Mouse (Mus musculus) cortical plate, adult 2 months (tissue): ENCODE data around the gene Musk. TPM values are rescaled to one million over a fixed set of nuclear protein-coding genes. Genes with fewer than 3 reads are reported as not detected.

Source experiments
- H3K27ac ChIP-seq: fragments of 200-500 bp; 2 replicates; pipeline ENCODE4 v1.5.1; 2012; ENCODE audit warnings: low read length, control low read depth, inconsistent platforms; ENCODE audit not compliant: insufficient read depth
- H3K4me1 ChIP-seq: fragments of 200-500 bp; 2 replicates; pipeline ENCODE4 v1.6.1; 2011; ENCODE audit warnings: low read length; ENCODE audit not compliant: control insufficient read depth, insufficient read depth
- H3K4me3 ChIP-seq: fragments of 200-500 bp; 2 replicates; pipeline ENCODE4 v1.5.1; 2011; ENCODE audit warnings: mild to moderate bottlenecking, low read length, control low read depth; ENCODE audit not compliant: insufficient read depth
- CTCF ChIP-seq: fragments of 200-500 bp; IDR thresholded peaks from 2 replicates; pipeline ENCODE4 v1.5.1; 2011; ENCODE audit warnings: mild to moderate bottlenecking, control low read depth, low read length; ENCODE audit not compliant: insufficient read depth; ENCODE audit errors: extremely low read depth
- POLR2A ChIP-seq: fragments of 200-500 bp; IDR thresholded peaks from 2 replicates; pipeline ENCODE4 v1.6.1; 2011; ENCODE audit warnings: mild to moderate bottlenecking, low read length, control low read depth; ENCODE audit not compliant: insufficient read depth; ENCODE audit errors: extremely low read depth
- polyA plus RNA-seq: library from polyadenylated mRNA; depleted of rRNA; stranded (reverse); fragments of >200 nt; gene quantifications from 2 replicates; pipeline ENCODE4 v1.2.3, GENCODE M21; 2012; rRNA removed

The Musk gene
- polyA plus RNA-seq, 1 experiment = 0.67 TPM

DNA sequence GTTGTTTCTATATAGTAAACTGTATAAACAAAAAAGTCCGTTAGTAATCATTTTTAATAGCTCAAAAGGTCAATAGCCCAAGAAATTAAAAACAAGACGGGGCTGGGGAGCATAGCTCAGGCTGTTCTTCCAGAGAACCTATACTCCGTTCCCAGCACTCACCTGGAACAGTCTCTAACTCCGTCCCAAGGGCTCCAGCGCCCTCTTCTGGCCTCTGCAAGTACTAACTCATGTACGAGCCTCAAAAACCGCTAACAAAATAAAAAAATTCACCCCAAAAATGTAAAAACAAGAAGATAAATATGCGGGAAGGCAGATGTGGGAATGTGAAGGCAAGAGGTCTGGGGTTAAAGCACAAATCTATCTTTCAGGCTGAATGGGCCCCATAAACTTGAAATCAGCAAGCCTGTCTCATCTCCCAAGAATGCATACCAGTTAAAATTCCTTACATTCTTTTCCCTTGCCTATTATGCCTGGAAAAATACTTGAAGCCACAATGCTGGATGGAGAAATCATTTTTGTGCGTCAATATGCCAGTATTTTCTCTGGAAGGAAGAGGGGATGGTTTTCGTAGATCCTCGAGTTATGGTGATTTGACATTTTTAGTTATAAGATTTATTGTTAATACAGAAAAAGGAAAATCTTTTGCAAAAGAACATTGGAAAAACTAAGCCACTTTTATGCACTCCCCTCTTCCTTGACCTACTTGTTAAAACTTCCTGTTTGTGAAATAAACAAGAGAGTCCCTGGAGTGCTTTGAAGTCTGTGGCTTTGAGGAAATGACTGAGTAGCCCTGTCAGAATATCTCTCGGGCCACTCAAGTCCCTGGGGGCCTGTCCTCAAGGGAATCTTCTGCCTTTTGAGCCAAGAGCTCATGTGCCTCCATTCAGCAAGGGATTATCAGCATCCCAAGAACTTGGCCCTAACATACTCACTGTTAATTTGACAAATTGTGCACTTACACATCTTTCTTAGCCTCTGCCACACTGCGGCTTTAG, 127.7 kb downstream of the Musk start:
- Histone ChIP-seq H3K4me1 (no peaks in the 10 kb centered on the region), H3K27ac (no peak overlapping the region), H3K4me3 (no peak overlapping the region)
- TF ChIP-seq CTCF (no peak), POLR2A (no peak)

DNA sequence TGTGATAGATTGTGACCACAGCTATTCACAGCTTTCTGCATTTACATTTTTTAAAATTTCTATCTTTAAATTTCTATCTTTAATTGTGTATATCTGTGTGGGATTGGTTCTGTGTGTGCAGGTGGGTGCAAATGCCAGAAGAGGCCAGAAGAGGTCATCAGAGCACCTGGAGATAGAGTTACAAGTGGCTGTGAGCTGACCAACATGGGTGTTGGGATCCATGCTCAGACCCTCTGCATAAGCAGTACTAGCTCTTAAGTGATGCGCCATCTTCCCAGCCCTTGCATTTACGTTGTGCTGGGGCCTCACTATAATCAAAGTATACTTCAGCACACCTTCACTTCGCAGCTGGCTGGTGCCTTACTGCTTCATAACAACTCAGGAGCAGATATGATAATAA, 129.8 kb downstream of the Musk start:
- no peaks in the 10 kb centered on the region for H3K4me1 ChIP-seq
- TF ChIP-seq POLR2A = no peak
- TF ChIP-seq CTCF = no peak
- H3K27ac ChIP-seq = no peak overlapping the region
- H3K4me3 ChIP-seq = no peak overlapping the region

DNA sequence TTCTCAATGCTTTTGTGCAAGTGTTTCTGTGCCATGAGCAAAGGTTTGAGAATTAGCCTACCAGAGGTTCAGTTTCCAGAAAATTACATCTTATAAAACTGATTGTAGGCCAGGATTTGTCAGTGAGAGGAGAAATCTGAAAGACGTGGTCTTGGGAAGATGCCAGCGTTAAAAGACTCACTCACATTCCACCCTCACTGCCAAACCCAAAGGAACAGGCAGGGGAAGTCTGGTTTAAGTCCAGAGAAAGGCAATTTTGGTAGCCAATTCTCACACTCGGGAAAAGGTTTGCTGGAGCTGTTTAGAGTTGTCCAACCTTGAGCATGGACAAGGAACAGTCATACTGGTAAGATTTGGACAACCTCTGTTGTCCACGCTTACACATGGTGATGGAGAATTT, 131.6 kb downstream of the Musk start:
- Histone ChIP-seq H3K4me1 (no peaks in the 10 kb centered on the region), H3K4me3 (no peak overlapping the region), H3K27ac (no peak overlapping the region)
- TF ChIP-seq CTCF = no peak

DNA sequence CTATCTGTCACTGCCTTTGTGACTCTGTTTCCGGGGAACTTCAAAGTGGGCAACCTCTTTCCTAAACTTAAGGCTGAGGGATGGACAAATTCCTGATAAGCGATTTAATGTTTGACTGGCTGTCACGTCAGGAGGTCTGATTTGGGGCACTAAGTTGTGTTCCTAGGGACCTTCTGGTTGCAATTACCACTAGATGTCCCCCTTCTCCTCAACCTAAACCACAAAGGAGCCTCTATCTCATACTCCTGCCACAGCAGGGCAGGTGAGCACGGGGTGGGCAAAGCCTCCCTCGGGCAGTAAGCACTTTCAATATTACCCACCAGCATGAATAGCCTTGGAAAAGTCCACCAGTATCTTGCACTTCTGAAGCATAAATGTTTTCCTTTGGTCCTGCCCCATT, 133.5 kb downstream of the Musk start:
- Histone ChIP-seq H3K4me3 (no peak overlapping the region), H3K27ac (no peak overlapping the region), H3K4me1 (no peaks in the 10 kb centered on the region; the same call in 1 of the 2 replicates)
- TF ChIP-seq POLR2A (no peak), CTCF (peak; percentile 30; the same call in 1 of the 2 replicates)

DNA sequence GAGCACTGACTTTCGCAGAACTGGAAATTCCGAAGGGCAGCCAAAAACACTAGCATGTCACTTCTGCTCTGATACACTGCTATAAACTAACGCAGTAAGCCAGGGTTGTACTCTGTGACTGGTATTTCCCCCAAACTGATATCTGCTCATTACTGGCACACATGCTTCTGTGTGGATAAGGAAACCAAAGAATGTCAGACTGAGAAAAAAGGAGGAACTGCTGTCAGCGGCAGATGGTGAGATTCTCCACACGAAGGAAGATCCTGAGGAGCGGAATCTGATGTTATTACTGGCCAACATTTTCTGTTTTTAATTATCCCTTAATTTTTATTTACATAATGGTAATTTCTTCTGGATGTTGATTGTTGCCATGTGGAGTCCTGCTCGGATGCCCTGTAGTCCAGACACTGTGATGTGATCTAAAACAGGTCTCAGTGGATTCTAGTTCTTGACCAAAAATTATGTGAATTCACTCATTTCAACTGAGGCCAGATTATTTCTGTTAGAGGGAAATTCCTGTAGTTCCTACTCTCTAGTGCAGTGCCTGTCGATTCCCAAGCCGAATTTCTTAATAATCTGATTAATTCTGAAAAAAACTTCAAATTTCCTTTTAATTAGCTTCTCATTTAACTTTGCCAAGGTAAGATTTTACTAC, 137.6 kb downstream of the Musk start:
- Histone ChIP-seq H3K4me3 (no peak overlapping the region), H3K27ac (no peak overlapping the region), H3K4me1 (no peaks in the 10 kb centered on the region; the same call in 1 of the 2 replicates)
- TF ChIP-seq CTCF = no peak
- TF ChIP-seq POLR2A = no peak

Other genes with a start within 250 kb of the Musk start
- 0.23 and 0.31 TPM in 2 replicates for gene Svep1, start 79.1 kb upstream of the Musk start, polyA plus RNA-seq